Mouse (Mus musculus): ENCODE data around the gene Cd24a.

Gene Cd24a

DNA sequence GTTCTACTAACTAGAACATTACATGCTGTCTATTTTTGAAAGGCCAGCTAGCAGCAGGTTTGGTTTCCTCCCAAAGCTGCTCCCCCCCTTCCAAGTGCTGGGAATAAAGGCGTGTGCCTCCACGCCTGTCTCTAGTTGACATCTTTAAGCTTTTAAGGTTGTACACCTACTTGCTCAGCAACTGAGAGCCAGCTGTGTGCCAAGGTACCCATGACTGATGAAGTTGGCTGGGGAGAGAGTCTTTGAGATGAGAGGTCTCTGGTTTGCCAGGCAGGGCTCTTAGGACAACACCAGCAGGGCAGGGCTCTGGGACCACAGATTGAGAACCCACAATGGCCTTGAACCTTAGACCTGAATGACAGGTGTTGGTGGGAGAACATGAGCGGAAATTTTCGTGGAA, 6.5 kb downstream of the Cd24a start:
- DNase-seq: no peak

DNA sequence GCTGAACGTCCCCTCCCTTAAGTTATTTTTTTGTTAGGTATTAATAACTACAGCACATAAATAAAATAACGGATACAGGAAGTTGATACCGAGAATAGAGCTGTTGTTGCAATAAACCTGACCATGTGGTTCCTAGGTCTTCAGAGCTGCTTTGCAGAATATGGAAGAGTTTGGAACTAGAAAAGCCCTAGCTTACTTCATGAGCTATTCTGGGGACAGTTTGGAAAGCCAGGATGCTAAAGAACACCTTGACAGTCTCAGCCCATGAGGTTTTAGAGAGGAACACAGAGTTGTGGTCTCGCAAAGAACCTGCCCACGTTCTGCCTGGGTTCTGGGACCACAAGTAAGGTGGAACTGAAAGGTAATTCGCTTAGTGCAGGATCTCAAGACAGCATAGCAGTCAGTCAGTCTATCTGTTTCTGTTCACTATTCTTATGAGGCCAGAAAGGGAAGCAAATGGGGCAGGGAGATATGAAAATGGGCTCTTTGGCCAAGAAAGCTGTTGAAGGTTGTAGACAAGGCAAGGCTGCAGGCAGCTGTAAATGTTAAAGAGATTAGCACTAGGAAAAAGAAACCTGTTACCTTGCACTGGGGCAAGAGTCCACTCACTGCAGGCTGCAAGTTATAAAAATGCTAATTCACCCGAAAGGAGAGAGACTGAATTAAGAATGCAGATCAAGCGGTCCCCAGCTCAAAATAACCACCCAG, 10.5 kb downstream of the Cd24a start:
- no peak for DNase-seq

DNA sequence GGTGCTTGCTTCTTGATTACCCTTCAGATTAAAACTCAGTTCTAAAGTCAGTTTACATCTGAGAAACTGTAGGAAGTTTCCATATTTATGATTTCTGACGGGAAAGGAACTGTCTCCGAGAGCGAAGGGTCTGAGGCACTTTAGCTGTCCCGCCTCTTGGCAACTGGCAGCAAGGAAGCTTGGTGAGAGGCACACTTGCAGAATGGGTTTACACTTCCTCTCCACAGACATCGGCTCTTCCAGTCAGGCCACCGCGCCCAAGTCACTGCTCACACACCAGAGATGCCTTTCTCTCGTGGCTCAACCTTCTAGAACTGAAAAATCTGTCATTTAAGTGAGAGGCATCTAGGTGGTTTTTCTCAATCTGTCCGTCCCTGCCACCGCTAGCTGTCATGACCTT, 13.4 kb downstream of the Cd24a start:
- peak; percentile 6 for DNase-seq

DNA sequence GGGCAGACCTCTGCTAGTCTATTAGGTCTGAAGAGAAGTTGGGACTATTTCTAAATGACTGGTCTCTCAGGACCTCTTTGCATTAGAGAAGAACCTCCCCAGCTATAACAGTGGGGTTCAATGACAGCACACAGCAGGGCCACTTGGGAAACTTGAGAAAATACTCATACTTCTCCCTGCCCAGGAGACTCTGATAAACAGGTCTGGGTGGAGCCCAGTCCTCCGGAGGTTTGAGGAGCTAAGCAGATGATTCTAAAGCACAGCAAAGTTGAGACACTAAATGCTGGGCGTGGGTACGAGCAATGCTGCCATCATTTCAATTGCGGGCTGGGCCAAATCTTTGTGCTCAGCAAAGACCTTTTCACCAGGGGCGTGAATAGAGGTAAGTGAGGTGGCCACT, 15.1 kb downstream of the Cd24a start:
- DNase-seq: no peak

DNA sequence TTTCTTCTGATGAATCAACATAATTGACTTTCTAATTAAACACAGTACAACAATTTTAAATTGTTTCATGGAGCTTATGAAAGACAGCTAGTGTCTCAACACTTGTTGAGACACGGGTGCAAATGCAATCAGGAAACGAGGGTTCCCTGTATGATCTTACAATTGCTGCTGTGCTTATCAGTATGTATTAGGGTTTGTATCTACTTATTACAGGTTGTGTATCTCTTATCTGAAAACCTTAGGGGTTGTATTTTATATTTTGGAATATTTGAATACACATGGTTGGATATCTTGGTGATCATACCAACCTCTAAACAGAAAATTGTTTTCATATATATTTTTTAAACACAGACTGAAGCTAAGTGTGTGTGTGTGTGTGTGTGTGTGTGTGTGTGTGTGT, 16.1 kb downstream of the Cd24a start:
- DNase-seq: no peak

DNA sequence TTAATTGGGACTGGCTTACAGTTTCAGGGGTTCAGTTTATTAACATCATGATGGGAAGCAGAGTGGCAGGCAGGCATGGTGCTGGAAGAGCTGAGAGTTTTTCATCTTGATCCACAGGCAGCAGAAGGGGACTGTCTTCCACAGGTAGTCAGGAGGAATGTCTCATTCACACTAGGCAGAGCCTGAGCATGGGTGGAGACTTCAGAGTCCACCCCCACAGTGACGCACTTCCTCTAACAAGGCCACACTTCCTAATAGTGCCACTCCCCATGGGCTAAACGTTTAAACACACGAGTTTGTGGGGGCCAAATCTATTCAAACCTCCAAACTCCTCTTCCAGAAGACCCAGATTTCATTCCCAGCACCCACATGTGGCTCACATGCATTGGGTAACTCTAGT, 16.8 kb downstream of the Cd24a start:
- DNase-seq: no peak

DNA sequence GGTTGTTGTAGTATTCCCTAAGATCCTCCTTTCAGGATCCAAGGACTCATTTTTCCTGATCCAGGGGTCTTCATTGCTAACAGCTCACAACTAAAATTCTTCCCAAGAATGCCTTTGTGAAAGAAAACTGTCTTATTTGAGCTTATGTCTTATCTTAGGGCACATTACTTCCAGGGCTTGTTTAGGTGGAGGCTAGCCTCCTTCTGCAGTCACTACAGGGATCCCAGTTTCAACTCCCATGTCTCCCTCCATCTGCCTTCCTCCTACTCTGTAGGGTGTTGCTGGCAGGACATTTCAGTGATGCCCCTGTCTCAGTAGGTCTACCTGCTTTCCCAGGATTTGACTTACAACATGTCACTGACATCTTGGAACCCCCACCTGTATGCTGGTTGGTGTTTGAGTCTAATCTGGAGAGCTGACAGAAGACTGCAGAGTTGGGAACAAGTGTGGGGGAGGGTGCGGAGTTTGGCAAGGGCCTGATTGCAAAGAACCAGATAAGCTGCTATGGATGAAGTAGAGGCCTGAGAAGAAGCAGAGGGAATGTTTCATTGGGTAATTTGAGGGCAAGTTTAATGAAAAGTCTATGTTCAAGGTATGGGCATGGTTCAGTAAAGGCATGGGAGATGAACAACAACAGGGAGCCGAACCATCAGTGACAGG, 20.1 kb downstream of the Cd24a start:
- DNase-seq: no peak

DNA sequence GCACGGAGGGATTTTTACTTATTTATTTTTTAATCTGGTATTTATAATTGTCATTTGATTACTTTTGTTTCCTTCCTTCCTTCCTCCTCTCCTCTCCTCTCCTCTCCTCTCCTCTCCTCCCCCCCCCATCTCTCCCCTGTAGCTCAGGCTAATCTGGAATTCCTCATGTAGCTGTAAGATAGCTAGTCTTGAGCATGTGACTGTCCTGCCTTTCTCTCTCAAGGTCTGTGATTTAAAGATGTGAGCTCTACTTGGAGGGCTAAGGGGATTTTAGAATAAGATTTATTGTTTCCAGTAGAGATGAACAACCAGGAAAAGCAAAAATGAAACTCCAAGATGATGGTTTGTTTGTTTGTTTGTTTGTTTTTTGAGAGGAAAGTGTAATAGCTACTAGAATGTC, 23.0 kb downstream of the Cd24a start:
- no peak for DNase-seq

DNA sequence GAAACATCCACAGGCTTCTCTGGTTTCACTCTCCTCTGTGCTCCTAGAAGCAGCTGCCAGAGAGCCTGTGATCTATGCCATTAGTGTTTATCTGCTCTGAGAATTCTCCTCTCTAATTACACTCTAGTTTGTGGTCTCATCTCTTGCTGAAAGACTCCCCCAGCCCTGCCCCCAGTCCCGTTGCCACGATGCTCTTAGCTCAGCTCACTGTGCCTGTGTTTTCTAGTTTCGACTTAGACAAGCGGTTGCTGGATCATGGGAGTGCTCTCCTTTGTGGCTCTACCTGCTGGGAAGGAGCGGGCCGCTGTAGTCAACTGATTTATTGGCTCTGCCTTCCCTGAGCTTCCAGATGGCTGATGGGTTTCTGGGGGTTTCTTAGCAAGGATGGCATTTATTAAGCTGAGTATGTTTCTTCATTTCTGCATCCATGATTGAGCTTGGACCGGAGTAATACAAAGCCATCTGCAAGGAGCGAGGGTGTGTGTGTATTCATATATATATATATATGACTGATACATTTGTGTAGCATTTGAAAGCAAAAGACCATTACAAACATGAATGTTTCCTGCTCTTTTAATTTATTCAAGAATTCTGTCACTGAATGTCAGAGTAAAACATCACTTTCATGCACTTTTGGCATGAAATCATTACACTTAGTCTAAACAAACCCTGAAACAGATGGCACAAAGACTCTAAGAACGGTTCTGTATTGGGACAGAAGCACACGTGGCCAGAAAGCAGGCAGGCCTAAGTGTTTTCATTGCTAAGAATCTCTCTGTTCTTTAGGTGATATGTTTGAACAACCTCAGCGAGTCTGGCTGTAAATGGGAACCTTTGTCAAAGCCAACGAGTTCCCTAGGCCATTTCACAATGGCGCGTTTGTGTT, 23.7 kb downstream of the Cd24a start:
- DNase-seq: no peak

DNA sequence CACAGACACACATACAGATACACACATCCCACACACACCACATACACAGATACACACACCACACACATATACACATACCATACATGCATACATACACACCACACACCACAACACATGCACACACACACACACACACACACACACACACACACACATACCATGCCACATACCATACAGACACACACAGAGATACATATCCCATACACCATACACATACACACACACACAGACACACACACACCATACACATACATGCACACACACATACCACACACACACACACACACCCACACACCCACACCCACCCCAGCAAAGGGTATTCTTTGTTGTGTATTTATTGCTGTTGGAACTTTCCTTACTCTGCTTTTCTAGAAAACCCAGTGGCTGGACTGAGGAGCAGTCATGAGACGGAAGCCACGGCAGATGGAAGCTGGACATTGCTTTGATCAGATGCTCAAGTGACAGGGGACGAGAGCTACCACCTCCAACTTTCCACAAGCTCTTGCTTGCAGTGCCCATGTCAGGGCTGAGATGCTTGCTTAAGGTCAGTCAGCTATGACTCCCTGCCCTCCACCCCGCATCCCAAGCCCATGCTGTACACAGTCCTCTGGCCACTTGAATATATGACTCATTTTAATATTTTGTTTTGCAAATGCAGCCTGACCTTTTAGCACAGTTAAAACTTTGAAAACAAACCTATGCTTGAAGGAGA, 26.0 kb downstream of the Cd24a start:
- DNase-seq: no peak

DNA sequence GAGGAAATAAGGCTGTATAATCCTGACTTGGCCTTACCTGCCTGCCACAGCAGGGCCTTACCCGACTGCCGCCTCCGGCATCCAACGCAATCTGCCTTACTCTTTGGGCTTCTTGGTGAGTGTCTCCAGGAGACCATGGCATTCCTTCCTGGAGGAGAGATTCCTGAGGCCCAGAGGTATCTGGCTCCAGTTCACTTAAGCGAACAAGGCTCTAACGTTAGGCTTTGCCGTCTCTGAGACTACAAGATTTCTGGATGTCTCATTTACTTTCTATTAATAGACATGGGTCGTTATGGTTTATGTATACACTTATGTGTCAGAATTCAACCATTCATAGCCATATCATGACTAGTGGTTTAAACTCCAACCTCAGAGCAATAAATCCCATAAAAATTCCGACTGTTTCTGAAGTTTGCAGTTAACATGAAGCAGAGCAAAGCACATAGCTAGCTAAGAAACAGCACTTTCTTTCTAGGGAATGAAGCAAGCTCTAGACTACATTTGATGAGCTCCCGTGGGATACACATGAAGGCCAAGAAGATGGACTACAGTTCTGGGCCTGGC, 26.7 kb downstream of the Cd24a start:
- no peak for DNase-seq

DNA sequence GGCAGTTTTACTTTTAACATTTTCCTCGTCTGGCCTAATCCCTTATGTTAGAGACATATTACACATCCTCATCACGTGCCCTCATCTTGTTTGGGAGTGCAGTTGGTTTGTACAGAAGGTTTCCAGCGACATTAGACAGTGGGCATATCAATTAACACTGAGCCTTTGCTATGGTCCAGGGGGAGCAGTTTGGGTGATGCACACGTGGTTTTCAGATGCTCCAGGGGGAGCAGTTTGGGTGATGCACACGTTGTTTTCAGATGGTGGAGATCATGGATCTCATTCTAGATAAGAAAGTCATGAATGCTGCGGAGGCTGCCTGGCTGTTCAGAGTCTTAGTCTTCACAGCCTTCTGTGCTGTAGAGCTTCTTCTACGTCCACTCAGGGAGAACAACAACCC, 27.8 kb downstream of the Cd24a start:
- DNase-seq: no peak

DNA sequence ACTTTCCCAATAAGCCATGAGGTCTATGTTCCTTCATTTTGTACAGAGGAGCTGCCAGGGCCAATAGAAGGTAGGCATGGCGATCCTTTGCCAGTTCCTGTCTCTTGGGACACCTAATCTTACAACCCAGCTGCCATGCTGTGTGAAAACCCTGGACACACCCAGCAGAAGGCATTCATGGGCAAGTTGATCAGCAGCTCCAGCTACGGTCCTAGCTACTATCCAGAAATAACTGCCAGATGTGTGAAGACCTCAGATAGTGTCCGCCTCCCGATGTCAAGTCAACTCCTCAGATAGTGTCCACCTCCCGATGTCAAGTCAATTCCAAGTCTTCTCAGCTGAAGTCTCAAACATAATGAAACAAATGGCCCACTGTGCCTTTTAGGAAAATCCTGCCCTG, 31.4 kb downstream of the Cd24a start:
- DNase-seq: no peak

DNA sequence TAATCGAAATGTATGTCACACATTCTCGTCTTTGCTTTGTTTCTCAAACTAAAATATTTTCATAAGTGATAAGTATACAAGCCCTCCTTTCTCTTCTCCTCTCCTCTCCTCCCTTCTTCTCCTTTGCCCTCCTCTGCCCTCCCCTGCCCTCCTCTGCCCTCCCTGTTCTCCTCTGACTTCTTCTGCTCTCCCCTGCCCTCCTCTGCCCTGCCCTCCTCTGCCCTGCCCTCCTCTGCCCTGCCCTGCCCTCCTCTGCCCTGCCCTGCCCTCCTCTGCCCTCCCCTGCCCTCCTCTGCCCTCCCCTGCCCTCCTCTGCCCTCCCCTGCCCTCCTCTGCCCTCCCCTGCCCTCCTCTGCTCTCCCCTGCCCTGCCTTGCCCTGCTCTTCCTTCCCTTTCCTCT, 31.9 kb downstream of the Cd24a start:
- DNase-seq: no peak

DNA sequence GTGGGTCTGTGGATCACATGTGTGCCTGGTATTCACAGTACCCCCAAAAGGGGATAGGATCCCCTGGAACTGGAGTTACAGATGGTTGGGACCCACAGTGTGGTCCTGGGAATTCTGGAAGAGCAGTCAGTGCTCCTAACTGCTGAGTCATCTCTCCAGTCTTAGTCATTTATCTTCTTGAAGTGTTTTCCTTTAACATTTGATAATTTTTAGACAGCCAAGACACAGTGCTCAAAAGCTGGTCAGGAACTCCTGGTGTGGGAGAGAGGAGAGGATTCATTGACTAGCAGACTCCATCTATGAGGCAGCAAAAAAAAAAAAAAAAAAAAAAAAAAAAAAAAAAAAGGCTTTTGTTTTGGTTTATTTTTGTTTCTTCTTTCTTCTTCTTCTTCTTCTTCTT, 33.0 kb downstream of the Cd24a start:
- no peak for DNase-seq

DNA sequence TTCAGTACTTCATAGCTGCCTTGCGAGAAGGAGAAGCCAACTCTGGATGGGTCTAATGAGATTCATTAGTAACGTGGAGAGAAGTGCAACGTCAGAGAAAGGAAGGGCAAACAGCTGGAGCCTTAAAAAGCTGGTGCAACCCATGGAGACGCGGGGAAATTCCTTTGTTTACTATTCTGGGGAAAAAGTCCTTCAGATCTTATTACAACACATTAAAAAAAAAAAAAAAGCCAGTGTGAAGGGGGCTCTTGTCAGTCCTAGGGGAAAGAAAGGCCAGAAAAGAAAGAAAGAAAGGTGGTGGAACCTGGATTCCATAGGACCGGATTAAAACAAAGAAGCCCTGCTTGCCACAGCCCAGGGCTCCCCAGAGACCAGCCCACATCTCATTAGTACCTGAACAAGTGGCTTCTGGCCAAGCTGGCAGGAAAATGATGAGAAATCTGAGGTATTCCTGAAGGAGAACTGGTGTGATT, 41.0 kb downstream of the Cd24a start:
- no peak for DNase-seq

DNA sequence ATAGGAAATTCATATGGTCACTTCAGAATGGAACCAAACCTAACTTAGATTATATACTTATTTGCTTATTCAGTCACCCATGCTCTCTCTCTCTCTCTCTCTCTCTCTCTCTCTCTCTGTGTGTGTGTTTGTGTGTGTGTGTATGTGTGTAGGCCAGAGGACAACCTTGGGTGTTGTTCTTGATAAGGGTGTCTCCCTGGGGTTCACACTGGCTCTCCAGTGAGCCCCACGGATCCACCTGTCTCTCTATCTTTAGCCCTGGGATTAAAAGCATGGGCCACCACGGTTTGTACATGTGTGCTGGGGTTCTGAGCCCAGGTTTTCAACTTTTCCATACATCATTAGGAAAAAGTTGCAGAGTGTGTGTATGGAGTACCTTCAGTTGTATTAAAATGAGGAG, 41.9 kb downstream of the Cd24a start:
- no peak for DNase-seq

DNA sequence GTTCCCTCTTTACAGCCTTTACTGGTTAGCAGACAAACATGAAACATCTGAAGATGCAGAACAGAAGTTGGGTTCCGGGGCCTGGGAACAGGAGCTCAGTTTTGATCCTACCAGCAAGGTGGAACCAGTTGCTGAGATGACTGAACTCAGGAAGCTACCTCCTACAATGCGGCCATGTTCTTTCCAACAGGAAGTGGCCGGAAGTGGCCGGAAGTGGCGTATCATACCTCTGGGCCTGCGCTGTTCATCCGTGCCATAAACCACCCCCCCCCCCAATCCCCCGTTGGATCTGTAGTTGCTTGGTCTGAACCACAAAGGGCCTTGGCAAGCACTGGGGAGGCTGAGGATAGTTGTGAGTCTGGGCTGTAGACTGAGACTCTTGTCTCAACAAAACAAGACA, 45.4 kb downstream of the Cd24a start:
- no peak for DNase-seq

DNA sequence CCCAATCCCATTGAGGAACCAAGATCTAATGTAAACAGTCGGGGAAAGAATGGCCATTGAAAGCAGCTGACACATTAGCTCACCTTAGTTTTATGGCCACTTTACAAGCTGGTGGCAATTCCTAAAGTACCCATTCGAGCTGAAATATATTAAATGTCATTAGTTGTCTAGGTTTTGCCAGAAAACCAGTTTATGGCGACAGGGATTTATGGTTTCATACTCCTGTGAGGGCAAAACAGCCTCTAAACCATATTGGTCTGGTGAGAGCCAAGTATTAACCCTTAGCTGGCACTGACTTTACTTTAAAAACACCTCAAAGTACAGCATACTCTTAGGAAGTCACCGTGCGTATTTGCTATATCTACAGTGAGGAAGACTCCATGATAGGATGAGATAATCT, 46.3 kb downstream of the Cd24a start:
- DNase-seq: no peak

DNA sequence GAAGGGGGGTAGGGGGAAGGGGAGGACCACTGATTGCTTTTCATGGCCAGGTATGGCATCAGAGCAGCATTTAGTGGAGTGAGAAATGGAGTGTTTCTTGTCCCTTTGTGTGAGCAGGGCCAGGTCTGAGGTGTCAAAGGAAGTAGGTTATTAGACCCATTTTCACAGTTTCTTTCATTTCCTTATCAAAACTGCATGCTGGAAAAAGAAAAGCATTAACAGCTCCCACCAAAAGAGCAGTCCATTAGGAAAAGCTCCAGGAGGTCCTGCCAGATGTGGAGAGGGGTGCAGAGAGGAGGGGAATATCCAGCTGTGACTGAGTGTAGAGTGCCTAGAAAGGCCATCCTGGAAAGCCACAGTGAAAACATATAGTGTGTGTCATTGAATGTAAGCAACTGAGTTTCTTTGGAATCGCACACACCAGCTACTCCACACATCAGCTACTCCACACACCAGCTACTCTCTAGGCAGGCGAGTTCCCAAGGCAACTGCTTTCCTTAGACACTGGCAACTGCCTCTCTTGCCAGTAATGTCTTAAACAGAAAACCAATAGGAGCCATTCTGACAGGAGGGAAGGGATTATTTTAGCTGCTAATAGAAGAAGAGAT, 46.8 kb downstream of the Cd24a start:
- DNase-seq: no peak

DNA sequence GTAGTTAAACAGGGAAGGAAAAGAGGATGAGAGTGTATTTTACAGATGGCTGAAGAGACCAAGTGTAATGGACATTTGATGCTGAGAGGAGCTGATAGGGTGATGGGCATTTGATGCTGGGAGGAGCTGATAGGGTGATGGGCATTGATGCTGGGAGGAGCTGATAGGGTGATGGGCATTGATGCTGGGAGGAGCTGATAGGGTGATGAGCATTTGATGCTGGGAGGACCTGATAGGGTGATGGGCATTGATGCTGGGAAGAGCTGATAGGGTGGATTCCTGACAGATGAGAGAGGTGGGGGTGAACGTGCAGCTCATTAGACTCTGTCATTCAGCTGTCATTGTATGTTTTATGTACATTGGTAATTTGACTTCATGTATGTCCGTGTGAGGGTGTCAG, 47.5 kb downstream of the Cd24a start:
- DNase-seq: no peak

DNA sequence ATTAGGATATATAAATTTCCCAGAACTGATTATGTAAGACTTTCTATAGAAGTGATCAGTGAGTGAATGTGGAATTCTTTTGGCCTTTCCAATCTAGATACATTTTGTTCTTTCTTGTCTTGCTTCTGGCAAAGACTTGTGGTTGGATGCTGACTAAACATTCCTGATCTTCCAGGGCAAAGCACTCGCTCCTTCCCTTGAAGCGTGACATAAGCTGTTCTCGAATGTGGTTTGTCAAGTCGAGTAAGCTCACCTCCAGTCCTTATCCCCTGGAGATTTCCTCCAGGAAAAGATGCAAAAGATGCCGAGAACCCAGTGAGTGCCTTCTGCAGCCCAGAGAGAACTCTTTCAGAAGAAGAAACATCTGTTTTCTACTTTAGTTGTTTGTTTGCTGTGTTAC, 51.1 kb downstream of the Cd24a start:
- DNase-seq: no peak

DNA sequence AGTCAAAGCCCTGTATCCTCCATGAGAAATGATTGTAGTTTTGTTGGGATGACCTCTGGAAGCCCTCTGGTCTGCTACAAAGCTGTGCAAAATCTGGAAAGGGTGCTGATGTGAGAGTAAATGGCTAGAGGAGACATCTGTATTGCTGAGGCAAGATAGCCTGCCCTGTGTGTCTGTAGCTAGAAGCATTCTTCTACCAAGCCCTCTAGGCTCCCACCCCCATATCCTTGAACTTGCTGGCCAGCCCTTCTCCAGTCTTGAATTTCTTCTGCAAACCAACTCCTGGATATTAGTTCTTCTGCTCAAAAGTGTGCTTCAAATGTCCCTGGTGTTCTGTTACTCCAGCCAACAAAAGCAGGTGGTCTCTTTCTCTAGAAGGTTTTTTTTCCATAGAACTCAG, 51.8 kb downstream of the Cd24a start:
- no peak for DNase-seq

All from lung, postnatal 14 days (tissue).